Mouse (Mus musculus): ENCODE results near the gene Gm17387. TPM values are rescaled to one million over a fixed set of nuclear protein-coding genes. Genes with fewer than 3 reads are reported as not detected.
A peak's percentile ranks its signal among the peaks of the same experiment; 100 is the strongest.

The Gm17387 gene
- total RNA-seq, 4 experiments from 2014 or later: not detected

DNA sequence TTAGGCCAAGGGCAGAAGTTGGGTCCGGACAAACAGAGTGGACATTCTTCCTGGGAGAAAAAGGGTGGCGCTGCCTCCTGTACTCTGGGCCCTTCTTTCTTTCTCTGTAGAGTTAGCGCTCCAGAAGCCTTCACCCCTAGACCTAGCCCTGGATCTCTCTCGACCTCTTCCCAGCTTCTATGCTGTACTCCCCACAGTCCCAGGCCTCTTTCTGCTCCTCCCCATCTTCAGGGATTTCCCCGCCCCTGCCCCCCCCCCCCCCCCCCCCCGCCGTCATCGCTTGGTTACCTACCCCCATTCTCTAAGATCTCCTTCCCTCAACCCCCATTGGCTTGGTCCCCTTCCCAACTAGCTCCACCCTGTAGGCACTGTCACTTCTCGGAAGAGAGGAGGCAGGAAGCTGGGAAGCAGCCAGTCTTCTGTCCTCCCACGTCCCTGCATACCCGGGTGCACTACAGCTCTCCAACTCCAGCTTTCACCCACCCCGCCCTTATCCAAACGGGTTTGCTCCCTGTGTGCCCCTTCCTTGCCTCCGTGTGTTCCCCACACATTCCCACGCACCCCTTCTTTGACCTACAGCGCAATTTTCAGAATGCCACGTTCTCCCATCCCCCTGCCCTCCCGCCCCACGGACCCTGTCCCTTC is 18.8 kb downstream of the Gm17387 start:
- DNase-seq (ENCODE audit: low spot score in 2 of 2): peak; percentile 66 to 81

DNA sequence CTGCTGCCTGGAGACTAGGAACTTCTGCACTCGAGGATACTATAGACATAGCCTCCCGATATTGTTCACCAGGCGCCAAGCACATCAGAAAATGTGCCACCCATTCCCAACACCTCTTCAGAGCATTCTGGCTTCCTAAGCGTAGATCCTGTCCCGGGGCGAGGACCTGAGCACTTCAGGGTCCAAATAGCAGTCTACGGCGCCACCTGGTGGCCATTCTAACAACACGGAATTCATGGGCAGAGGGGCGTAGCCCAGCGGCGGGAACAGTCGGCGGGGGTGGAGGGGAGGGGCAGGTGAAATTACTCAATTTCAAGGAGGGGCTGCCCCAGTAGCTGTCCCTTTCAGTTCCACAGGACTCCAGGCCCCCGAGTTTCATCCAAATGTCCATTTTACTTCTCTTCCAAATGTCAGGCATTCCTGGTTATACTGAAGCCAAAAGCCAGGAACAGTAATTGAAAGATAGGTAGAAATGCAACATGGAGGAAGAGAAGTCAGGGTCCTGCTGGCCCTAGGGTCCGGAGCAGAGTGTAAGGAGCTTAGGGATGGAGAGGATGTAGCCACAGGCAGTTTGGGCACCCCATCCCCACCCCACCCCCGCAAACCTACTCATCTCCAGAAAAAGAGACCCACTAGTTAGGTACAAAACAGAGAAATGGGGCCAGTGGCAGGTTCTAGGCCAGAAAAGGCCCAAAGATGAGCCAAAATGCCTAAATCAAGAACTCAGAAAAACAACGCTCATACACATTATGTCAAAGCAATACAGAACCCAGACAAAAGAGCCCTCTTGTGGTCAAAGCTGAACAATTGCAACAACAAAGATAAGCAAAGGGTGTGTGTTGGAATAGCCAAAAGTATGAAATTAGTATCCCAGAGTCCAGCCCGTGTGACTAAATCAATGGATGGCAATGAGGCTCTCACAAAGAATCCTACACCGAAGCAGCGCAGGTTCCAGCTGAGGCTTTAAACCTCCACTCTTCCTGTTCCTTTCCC is 19.6 kb downstream of the Gm17387 start:
- DNase-seq (ENCODE audit: low spot score in 2 of 2): peak; percentile 80 to 87

DNA sequence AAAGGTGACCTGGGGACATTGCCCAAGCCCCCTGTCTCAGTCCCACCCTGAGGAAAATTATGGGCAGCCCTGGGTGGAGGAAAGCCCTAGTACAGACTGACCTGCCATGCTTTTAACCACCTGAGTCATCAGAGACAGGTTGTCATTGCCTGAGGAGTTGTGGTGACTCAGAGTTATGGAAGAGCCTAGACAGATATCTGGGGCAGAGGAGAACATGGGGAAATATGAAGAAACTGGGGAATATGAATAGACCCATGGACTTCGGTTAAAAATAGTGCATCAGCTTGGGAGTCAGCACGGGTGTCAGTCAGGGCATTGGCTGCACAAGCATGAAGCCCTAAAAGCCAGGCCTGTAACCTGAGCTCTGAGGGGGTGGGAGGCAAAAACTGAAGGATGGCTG is 20.4 kb downstream of the Gm17387 start:
- no peak for DNase-seq (ENCODE audit: low spot score in 2 of 2)

DNA sequence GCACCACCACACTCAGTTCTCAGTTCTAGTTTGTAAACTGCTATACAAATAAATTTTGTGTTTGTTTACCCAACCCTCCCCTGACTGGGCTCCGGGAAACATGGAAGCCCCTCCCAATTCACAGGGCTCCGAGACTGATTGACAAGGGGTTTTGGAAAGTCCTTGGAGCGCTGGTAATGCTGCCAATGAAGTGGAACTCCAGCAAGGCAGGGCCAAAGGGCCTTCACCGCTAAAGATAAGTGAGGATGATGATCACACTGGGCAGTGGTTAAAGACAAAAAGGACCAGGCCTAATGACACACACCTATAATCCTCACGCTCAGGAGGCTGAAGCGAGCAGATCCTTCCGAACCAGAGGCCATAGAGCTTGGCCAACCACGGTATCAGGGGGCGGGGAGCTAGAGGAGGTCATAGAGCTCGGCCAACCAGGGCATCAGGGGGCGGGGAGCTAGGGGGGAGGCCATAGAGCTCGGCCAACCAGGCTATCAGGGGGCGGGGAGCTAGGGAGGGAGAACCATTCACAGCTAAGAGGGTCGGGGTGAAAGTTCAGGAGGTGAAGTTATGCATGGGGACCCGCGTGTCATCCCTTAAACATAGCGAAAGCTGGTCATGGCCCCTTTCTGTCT is 22.2 kb downstream of the Gm17387 start:
- no peak for DNase-seq (ENCODE audit: low spot score in 2 of 2)

DNA sequence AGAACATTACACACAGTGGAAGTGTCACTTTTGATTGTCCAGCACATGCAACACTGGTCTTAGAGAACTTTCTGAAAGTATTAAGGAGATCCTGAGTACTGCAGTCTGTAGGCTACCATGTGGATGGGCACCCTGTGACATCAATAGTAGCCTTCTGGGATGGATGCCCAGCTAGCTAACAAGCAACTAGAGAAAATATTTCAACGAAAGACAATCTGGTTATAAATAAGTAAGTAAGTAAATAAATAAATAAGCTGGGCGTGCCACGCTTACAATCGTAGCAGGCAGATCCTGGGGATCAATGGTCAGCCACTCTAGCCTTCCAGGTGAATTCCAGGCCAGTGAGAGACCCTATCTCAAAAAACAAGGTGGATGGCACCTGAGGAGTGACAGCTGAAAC is 23.1 kb downstream of the Gm17387 start:
- no peak for DNase-seq (ENCODE audit: low spot score in 2 of 2)

DNA sequence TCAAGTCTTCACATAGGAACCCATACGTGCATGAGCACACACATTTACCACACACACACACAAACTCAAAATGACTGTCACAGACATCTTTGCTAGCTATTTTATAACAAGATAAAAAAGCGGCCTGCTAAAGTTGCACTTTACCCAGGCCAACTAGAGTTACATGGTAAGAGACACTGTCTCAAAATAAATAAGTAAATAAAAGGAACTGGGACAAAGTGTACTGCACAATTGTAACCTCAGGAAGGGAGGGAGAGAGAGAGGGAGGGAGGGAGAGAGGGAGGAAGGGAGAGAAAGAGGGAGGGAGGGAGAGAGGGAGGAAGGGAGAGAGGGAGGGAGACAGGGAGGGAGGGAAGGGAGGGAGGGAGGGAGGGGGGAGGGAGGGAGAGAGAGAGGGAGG is 23.5 kb downstream of the Gm17387 start:
- no peak for DNase-seq (ENCODE audit: low spot score in 2 of 2)

DNA sequence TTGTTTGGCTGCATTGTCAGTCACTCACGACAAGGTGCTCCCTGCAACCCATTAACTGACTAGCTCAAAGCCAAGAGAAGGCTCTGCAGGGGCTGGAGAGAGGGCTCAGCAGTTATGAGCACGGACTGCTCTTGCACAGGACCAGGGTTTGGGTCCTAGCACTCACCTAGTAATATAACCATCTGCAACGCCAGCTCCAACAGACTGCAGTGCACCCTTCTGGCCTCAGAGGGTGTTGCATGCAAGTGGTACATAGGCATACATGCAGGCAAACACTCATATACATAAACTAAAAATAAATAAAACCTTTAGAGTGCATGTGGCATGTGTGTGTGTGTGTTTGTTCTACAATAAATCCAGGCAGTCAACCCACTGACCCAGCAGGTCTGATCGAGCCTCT is 26.9 kb downstream of the Gm17387 start:
- DNase-seq (ENCODE audit: low spot score in 2 of 2): no peak

DNA sequence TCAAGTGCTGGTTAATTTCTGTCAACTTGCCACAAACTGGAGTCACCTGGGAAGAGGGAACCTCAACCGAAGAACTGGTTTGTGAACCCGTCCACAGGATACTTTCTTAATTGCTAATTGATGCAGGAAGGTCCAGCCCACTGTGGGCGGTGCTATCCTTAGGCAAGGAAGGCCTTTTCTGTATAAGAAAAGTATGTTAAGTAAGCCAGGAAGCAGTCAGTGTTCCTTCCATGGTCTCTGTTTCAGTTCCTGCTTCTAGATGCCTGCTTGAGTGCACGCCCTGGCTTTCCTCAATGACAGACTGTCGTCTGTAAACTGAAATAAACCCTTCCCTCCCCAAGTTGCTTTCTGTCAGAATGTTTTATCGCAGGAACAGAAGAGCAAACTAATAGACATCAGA is 28.0 kb downstream of the Gm17387 start:
- DNase-seq (ENCODE audit: low spot score in 2 of 2): no peak

DNA sequence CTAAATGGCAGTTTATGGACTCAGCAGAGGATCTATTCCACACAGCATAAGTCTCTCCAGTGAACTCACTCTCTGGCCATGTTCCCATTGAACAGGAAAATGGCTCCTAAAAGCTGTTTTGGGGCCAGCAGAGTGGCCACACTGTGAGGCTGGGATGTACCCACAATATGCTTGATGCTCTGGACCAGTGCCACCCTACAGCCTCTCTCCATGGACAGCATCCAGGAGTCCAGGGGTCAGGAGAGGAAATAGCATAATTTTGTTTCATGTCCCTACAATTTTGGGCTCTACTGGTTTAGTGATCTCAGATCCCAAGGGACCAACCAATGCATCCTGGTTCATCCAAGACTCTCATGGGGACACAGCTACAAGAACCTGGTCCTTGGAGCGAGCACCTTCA is 28.6 kb downstream of the Gm17387 start:
- DNase-seq (ENCODE audit: low spot score in 2 of 2): no peak

DNA sequence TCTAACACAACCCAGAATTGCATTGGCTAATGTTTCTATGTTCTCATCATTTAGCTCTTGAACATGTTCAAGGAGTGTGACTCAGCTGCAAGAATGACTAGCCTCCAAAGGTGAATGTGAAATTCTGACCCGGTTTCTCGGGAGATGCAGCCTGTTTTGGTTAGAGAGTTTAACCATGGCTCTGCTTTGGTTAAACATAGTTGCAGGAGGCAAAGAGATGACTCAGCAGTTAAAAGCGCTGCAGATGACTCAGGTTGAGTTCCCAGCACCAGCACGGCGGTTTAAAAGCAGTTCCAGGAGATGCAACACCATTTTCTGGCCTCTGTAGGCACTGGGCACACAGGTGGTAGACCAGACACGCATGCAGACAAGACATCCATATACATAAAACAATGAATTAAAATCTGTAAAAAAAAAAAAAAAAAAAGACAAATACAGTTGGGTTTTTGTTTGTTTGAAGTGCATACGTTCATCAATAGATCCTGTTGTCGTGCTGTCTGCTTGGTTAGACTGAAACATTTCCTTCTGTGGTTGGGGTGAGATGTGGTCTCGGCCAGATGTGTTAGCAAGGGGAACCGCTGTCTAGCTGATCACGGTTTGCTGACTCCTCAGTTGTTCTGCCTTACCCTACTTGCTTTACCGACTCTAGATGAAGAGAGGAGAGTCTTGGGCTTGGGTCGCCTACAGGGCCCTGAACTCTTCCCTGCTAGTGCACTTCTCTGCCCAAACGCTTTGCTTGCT is 29.8 kb downstream of the Gm17387 start:
- DNase-seq (ENCODE audit: low spot score in 2 of 2): no peak

DNA sequence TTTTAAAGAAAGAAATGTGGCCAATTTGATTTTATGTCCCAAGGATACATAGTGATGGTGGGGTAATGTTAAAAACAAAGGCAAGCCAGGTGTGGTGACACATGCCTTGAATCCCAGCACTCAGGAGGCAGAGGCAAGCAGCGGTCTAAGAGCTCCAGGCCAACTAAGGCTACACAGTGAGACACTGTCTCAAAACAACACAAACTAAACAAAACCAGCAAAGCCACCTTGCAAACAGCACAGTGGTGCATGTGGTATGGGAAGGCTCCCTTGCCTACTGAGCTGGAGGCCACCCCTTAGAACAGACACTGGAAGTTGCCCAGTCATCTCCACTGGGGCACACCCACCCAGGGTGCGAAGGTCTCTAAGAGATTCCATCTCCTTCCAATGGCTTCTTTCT is 31.0 kb downstream of the Gm17387 start:
- DNase-seq (ENCODE audit: low spot score in 2 of 2): no peak

DNA sequence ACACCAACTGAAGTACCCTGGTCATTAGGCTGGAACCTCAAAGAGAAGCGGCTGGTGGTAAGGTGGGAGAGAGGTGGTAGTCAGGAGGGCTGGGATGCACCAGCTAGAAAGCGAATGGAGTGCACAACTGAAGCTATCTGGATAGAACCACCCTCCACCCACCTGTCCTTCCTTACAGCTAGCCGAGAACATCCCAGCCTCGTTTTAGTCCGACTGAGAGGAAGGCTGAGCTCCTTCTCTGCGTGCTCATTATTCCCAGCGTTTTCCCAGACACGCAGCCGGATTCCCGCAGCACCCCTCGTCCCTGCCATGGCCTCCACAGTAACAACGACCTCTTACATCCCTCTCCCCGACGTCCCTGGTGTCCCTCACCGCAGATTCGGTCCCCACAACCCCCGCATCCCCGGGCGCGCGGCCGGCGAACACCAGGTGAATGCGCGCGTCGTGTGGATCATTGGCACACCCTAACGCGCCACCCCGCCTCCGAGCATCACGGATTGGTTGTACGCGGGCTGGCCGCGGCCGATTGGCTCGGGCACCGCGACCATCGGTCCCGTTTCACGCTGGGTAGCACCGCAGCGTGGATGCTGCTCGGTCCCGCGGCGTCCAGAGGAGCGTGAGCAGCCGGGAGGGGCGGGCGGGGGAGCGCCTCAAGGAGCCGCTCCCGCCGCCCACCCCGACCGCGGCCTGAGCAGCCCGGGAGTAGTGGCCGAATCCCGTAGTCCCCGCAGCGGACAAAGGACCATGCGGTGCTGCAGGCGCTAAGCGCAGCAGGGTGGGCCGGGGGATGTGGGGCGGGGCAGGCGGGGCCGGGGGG is 31.7 kb downstream of the Gm17387 start, which contains the start of gene B4galnt4:
TSS of gene B4galnt4 (plus strand) at position 679 of the 817 bp plus-strand sequence.
- DNase-seq (ENCODE audit: low spot score in 2 of 2): no peak

DNA sequence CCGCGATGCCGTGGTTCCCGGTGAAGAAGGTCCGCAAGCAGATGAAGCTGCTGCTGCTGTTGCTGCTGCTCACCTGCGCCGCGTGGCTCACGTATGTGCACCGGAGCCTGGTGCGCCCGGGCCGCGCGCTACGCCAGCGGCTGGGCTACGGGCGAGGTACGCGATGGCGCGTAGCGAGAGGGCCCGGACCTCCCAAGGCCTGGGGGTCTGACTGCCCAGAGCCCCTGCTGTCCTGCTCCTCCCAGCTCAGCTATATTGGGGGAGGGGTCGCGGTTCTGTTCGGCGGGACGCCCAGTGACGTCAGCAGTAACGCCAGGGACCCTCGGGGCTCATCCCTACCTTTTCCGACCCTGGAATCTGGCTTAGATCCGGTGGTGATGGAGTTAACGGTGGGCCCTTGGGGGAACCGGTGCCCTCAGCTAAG is 32.4 kb downstream of the Gm17387 start:
- no peak for DNase-seq (ENCODE audit: low spot score in 2 of 2)

DNA sequence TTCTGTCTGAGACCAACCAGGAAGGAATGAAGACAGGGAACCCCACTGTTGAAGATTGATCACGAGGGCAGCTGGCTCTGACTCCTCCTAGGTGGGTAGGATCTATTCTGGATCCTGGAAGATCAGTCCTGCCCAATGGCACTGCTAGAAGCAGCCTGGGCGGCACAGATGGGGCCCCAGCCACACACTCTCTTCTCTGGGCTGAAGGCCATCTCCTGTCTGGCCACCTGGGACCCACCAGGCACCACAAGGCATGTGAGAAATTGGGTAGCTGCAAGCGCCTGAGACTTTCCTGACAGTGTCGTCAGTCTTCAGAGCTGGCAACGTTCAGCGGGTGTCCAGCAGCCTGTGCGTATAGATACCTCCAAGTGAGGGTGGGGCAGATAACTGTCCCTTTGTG is 33.6 kb downstream of the Gm17387 start:
- DNase-seq (ENCODE audit: low spot score in 2 of 2): no peak

DNA sequence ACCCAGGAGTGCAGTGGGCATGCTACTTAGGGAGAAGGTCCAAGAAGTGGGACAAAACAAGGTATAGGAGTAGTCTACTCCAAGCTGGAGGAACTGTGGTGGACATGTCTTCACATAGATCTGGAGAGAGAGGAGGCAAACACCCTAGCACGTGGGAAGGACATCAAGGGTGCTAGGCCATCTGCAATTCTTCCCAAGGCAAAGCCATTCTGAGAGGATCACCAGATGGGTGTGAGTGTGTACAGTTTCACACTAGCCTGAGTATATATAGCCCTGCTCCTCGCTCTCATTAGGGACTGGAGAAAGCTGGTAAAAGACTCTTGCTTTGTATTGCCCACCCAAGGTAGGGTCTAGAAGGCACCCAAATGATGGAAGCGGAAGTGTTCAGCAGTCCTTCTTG is 34.4 kb downstream of the Gm17387 start:
- DNase-seq (ENCODE audit: low spot score in 2 of 2): no peak

DNA sequence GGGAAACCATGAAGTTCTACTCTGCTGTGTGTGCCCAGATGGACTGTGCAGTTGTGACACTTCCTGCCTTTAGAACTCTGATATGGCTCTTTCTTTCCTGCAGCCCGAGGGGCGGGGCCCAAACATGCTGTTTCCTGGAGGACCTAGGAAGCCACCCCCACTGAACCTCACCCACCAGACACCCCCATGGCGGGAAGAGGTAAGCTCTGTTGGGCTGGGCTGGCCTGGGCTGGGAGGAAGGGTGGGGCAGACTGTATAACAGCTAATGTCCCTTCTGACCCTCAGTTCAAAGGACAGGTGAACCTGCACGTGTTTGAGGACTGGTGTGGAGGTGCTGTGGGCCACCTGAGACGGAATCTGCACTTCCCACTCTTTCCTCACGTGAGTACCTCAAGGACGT is 35.2 kb downstream of the Gm17387 start:
- DNase-seq (ENCODE audit: low spot score in 2 of 2): no peak

DNA sequence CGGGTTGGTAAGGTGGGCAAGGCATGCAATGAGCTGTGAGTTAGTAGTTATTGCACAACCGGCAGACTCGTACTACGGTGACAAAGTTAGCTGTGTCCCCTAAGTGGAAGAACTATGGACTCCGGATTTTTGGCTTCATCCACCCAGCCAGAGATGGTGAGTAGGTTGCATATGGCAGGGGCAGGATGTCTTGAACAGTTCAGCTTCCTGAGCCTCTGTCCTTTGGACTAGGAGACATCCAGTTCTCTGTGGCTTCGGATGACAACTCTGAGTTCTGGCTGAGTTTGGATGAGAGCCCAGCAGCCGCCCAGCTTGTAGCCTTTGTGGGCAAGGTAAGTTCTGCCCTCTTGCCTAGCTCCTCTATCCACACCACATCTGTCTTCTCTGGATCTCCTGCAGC is 35.6 kb downstream of the Gm17387 start:
- no peak for DNase-seq (ENCODE audit: low spot score in 2 of 2)

DNA sequence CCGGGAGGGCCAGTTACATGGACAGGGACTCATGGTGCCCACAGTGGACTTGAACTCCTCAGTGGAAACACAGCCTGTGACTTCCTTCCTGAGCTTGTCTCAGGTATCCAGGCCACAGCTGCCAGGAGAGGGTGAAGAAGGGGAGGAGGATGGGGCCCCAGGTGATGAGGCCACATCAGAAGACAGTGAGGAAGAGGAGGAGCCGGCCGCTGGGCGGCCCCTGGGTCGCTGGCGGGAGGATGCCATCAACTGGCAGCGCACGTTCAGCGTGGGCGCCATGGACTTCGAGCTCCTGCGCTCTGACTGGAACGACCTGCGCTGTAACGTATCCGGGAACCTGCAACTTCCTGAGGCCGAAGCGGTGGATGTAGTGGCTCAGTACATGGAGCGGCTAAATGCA is 39.4 kb downstream of the Gm17387 start:
- DNase-seq (ENCODE audit: low spot score in 2 of 2): no peak

DNA sequence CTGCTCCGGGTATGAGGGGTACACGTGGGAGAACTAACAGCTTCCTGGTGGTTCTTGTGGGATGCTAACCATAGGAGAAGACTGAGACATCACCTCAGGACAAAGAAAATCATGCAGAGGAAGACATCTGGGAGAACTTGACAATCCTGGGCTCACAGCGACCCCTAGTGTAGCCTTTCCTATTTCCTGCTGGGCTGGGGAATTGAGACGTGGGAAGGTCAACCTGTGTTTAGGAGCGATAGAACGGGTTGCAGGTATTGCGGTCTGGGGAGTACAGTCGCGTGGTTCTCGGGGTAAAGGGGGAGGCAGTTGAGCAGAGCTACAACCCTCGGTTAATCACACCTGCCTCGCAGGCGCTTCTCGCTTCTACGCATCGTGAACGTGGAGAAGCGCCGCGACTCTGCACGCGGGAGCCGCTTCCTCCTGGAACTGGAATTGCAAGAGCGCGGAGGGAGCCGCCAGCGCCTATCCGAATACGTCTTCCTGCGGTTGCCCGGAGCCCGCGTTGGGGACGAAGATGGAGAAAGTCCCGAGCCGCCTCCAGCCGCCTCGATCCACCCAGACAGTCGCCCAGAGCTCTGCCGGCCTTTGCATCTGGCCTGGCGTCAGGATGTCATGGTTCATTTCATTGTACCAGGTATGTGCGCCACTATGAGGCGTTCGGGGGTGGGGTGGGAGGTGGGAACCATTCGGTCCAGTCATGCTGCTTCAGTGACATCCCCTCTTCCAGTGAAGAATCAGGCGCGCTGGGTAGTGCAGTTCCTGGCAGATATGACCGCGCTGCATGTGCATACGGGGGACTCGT is 41.3 kb downstream of the Gm17387 start:
- DNase-seq (ENCODE audit: low spot score in 2 of 2): peak; percentile 35 to 47
